Mouse (Mus musculus) left cerebral cortex, adult 9 months (tissue): ENCODE data around the gene Hmga1b.
"Not testable (repeated sequence)": the region's sequence is repeated elsewhere in the genome, so short reads cannot be mapped to it uniquely, and the experiment has no call there.

Experiments
- DNase-seq, 2 experiments: peaks; one replicate each; pipeline ENCODE4 v3.0.0; 2022; ENCODE audit warnings: low spot score in 2 of 2

The Hmga1b gene

DNA sequence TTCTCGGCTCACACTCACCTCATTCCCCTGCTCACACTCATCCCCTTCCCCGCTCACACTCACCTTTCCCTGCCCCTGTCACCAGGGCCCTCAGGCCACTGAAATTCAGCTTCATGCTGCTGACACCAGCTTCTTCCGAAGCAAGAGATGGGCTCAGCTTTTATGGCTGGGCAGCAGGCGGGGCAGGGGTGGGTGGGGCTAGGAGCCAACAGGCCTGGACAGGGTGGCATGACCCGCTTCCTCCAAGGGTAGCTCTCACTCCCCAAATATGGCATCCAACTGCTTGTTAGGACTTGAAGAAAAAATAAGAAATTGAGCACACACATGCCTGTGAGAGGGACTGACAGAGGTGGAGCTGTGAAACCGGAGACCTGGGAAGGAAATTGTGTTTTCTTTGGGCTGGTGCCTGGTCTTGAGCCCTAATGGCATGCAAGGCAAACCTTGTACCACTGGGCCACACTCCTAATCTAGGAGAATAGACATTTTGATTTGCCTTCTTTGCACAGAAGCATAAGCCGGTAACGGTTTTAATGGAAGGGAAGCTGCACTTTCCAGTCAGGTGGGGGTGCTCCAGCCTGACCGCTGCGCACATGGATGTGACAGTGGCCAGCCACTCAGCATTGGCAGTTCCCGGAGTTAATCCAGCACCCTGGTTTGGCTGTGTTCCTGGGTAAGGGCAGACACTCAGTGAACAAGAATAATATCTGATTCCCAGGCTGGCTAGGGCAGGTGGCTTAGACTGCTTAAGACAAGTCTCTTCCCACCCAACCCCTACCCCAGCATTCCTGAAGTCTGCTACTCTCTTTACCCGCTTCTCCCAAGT lies 30.5 kb upstream of the Hmga1b start, which contains the start of gene Cbr2:
Gene Cbr2 (minus strand): TSS at position 257 of the 823 bp plus-strand sequence.
- DNase-seq: no peak

DNA sequence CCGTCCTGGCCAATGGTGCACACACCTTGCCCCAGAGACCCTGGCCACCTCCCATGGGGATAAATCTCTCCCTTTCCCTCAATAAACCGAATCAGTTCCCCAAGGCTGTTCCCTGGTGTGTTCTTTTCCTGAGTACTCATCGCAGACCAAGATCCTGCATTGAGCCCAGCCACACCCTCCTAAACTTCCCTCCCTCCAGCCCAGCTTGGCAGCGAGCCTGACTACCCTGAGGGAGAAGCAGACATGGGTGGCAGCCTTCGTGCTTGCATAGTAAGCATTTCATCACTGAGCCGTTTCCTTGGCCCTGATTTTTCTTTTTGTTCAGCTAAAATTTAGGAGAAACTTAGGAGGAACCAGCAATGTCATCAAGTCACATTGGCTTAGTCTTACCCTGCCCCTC lies 29.1 kb upstream of the Hmga1b start:
- DNase-seq: no peak

DNA sequence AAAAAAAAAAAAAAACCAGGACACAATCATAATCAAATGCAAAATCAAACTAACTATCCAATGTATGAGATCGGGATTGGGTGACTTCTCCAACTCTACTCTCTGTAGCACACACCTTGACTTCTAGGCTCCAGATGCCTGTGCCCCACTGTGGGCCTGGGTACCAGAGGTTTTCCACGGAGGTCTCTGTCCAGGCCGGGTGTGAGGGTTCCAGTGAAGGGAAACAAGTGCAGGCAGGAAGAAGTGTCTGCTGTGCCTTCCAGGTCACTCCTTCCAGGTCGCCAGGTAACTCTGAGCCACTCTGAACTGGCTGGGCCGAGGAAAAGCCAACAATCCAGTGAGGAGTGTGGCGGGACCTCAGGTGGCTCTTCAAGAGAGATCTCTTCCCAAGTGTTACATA lies 26.2 kb upstream of the Hmga1b start:
- DNase-seq: no peak

DNA sequence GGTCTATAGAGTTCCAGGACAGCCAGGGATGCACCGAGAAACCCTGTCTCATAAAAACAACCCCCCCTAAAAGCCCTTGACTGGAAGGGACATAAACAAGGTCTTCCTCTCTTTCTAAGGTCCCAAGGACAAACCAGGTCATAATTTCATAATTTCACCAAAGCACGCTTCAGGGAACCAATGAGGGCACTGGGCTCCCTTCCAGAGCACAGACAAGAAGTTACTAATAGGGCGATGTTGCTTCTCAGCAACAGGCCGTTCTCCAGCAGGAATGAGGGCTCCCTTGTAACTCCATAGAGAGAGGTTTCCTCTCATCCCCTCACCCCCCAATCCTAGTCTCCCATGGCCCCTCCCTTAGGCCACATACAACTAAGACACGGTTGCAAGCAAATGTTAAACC lies 21.6 kb upstream of the Hmga1b start:
- DNase-seq: no peak

DNA sequence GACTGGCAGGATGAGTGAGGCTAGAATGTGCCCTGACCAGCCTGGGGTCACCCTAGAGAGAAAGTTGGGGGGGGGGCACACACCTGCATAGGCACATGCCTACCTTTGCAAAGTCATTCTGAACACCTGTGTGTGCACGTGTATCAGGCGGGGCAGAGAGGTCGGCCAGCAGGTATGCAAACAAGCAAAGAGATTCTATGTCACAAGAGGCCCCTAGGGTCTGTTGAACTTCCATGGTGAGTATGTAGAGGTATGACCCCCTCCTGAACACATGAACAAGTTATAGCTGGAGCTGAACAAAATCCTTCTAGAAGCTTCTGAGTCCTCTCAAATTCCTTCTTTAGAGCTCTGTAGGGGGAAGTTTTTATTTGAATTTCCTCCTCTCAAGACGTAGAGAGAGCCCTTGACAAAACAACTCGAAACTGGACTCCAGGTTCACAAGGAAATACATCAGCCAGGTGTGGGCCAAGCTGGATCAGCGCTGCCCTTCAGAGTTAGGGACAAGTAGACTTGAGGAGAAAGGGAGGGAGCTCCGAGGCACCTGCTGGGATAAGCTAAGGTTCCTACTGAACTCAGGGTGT lies 18.4 kb upstream of the Hmga1b start:
- DNase-seq: no peak

DNA sequence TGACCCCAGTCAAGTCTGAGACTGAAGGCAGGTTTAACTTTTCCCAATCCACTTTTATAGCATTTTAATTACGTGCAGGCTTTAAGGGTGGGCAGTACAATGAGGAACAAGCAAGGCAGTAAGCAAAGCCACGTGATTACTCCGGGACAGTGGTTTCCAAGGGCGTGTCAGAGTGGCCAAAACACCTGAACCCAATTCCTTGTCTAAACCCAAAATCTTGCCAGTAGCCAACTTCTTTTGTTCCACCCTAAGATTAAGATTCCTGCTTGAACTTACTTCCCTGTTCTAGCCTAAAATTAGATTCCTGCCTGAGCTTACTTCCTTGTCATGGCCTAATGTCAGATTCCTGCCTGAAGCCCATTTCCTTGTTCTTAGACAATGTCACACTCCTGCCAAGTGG lies 14.6 kb upstream of the Hmga1b start:
- DNase-seq: no peak

DNA sequence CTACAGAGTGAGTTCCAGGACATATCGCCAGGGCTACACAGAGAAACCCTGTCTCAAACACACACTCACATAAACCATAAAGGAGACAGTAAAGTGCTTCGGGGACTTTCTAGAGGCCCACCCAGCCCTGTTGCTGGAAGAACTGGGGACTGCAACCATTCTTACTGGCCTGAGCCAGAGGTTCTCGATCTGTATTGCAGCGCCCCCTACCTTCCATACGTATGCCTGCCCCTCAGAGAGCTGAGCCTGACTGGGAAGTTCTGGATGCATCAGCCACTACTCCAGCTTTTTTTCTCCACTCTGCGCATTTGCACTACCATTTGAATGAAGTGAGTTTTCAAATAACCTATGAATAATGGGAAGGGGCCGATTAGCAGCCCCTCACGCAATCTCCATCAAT lies 13.2 kb upstream of the Hmga1b start:
- DNase-seq: no peak

DNA sequence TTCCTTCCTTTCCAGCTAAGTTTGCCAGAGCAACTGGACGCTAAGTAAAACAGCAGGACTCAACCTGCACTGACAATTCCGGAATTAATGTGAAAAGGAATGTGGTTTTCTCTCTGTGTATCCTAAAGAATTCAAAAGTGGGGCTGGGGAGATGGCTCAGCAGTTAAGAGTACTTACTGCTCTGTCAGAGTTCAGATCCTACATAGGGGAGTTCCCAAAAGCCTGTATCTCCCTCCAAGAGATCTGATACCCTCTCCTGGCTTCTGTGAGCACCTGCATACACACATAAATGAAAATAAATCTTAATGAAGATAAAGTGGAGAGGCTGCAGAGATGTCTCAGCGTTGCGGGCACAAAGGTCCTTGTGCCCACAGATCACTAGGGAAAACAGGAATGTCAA lies 11.0 kb upstream of the Hmga1b start:
- no peak for DNase-seq

DNA sequence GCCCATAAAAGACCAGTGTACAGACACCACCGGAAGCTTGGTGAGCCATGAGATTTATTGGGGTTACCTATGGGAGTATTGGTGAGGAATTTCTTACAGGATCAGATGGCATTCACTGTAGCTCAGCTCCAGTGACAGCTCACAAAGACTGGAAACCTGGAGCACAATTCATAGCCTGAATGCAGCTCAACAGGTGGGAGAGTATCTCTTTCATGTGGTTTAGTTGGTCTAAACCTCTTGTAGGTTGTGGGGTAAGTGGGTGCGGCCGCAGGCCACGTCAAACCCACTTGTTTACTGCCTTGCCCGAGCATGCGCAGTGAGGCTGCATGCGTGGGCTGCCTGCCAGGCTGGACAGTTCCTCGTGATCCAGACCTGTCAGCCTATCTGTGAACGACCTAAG lies 2.4 kb upstream of the Hmga1b start:
- no peak for DNase-seq

DNA sequence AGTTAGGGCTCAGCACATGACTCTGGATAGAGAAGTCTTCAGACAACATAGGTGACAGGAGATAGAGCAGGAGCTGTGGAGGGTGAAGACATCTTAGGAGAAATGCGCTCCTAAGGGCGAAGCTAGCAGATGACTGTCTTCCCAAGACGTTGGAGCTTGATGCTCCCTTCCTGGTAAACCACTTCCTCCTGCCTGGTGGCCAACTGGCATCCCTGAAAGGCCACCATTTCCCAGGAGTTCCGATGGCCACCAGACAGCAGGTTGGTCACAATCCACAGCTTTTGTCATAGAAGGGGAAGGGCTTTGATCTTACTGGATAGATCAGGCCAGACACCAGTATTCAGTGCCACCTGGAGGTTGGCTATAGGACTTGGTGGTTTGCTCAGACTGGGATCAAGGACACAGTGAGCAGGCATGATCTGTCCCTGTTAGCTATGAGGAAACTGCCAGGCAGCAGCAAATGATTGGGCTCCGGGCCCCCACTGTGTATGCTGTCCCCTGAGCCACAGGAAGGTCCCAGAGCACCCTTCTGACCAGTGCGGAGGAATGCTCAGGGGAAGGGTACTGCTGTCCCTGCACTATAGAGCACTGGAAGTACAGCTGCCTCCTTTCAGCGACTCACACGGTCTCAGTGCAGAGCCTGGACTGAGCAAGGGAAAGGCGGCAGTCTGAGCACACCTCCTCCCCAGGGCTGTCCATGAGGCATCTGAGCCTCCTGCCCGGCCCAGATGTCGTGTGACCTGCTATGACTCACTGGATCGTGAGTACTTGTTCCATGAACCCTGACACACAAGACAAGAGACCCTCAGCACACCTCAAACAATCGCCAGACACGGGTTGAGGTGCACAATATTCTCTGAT lies 553 bp upstream of the Hmga1b start:
- no peak for DNase-seq

DNA sequence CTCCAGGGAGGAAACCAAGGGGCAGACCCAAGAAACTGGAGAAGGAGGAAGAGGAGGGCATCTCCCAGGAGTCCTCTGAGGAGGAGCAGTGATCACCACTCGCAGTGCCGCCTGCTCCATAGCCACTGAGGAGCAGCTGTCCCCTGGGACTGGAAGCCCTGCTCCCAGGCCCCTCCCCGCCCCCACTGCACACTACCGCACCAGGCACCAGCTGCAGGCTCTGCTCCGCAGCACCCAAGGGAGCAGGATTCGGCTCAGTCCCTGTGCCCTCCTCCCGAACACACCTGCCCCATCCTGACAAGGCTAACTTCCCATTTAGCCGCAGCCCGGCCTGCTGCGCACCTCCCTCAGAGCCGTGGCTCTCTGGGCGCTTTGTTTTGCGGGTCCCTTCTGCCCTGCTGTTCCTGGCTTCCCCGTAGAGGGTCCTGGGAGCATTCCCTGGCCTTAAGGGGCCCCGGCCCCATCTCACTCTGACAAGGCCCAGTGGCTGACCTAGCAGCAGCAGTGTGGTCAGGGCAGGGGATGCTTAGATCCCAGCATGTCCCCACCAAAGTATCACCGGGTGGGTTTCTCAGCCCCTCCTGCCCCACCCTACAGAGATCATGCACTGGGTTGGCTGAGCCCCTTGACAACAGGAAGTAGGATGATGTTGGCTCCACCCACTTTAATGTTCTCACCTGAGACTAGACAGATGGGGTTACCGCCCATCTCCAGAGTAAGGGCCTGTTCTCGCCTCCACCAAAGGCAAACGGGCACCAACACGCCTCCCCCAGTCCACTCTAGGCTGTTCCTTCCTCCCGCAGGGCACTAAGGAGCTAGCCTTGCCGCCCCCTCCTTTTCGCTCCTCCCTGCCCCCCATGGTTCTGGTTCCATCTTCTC lies 766 bp downstream of the Hmga1b start:
- not testable (repeated sequence) for DNase-seq

DNA sequence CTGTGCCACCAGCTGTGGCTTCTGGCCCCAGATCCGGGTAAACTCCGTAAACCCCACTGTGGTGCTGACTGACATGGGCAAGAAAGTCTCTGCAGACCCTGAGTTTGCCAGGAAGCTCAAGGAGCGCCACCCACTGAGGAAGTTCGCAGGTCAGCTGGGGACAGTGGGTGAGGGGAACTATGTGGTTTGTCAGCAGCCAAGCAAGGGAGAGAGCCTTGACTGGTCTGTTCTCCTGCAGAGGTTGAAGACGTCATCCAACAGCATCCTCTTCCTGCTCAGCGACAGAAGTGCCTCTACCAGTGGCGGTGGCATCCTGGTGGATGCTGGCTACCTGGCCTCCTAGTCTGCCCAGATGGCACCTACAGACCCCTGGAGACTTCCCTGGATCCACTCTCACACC lies 4.4 kb downstream of the Hmga1b start:
- not testable (repeated sequence) for DNase-seq

DNA sequence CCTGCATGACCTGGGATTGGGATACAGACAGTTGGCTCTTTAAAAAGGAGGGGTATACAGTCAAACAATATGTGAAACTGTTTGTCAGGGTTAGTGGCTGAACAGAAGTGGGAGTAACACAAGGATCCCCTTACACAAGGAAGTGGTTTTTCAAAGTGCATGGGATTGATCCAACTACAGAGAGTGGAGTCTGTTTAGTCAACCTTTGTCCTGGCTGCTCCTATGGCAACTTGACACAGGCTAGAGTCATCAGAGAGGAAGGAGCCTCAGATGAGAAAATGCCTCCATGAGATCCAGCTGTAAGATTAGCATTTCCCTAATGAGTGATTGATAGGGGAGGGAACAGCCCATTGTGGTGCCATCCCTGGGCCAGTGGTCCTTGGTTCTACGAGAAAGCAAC lies 5.6 kb downstream of the Hmga1b start:
- DNase-seq: no peak

DNA sequence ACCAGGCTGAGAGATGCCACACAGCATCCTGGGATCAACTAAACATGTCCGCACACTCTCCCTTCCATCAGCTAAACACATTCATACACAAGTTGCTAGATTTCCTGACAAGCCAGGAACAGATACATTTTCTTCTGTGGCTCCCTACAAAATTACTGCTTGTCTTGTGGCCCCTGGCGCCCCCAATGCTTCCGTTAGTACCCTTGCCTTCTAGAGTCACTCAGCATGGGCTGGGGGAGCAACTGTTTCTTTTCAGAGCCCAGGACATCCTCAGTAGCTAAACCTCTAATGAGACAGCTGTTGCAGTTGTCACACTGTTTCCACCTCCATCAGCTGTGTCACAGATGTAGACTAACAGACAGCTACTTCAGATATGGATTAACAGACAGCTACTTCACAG lies 10.2 kb downstream of the Hmga1b start:
- no peak for DNase-seq

DNA sequence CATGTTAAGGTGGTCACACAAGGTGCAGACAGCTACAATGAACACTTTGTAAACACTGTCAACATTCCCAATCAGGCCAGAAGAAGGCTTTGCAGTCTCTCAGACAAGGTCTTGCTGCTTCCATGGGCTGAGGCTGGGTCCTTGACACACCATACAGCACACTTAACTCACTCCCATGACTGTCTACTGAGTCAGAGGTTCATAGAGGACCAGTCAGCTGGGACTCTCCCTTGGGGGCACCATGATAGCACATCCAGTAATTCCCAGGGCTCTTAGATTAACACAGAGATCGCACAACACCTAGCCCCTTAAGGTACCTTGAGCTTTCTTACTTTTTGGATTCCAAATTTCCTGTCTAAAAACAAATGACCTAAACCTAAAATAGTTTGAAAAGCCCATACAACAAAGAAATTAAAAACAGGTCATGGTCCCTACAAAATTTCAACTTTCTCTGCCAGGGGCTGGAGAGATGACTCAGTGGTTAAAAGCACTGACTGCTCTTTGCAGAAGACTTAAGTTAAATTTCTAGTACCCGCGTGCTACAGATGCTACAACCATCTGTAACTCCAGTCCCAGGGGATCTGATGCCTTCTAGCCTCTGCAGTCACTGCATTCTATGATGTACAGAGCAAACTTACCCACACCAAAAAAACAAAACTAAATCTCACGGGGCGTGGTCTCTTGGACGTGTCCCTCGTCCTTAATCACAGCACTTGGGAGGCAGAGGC lies 11.0 kb downstream of the Hmga1b start:
- DNase-seq: no peak

DNA sequence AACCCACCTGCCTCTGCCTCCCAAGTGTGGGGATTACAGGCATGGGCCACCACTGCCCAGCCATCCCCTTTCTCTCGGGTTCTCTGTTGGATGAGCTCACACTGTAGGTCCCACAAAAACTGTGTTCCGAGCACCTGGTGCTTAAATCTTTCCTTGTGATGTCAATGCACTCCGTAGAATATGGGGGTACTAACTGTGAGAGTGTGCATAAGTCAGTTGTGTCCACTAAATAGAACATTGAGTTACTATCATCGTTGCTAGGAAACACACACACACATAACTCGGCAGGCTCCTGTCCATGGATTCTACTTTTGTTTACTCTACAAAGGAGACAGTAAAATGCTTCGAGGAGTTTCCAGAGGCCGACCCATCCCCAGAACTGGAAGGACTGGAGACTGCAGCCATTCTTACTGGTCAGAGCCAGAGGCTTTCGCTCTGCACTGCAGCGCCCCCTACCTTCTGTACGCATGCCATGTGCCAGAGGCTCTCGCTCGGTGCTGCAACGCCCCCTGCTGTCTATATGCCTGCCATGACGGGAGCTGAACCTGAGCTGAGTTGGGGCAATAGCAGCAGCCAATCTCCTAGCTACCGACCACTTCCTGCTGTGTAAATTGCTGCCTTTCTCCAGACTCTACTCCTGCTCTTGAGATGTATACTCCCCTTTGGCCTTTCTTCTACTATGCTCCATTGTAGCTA lies 13.3 kb downstream of the Hmga1b start:
- DNase-seq: peak in 1 of 2 experiments; percentile 97

DNA sequence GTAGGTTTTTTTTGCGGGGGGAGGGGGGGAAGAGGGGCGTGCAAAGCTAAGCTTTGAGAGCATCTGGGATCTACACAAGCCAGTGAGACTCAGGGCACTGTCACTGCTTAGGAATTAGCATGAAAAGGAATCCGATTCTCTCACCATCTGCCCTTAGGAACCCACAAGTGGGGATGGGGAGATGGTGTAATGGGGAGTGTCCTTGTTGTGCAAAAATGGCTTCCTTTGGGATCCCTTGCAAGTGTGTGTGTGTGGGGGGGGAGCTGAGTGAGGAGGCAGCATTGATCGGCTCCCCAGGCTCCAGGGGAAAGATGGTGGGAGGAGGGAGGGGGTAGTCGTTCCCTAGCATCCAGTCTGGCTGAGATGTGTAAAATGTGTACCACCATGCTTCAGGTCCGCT lies 14.5 kb downstream of the Hmga1b start:
- no peak for DNase-seq

DNA sequence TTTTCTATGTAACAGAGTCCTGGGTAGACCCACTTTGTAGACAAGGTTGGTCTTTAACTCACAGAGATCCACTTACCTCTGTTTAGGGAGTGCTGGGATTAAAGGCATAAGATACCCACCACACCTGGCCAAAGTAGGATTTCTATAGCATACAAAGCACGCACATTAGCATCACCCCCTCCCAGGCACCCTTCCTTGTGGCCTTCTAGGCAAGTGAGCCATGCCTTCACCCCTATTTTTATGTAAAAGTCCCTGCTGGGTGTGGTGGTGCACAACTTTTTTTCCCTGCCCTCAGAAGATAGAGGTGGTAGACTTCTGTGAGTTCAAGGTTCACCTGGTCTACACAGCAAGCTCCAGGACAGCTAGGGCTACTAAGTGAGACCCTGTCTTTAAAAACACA lies 17.3 kb downstream of the Hmga1b start:
- DNase-seq: no peak

DNA sequence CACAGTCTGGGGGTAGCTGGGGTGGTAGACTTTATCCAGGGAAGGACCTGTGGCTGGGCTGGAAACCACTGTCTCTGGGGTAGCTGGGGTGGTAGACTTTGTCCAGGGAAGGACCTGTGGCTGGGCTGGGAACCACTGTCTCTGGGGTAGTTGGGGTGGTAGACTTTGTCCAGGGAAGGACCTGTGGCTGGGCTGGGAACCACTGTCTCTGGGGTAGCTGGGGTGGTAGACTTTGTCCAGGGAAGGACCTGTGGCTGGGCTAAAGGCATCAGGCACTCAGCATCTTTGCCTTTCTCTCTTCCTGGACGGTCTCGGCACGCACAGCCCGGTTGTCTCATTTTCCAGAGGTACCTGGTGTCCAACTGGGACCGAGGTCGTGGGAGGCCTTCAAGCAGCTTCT lies 18.8 kb downstream of the Hmga1b start:
- DNase-seq: not testable (repeated sequence)

DNA sequence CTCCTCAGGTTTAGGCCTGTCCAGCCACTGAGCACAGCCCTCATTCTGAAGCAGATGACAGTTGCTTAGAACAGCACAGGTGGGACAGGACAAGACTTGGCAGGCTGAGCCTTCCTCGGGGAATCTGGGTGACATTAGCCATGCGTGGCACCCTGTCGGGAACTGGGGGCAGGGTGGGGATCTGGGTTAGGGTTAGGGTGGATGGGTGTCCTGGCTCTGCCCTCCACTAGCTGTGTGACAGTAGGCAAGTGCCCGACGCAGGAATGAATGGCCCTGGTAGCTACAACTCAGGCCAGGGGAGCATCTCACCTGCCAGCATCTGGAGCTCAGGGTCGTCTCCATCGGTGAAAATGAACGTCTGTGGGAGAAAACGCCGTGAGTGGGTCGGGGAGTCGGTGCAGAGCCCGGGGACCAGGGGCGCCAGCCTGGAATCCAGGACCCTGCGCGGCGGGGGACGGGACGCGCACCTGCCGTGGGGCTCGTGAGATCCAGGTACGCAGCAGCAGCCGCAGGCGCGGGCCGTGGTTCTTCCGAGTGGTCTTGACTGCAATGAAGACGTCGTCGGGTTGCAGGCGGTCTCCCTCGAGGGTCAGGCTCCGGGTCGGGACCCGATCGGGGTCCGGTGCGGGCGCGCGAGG lies 21.0 kb downstream of the Hmga1b start:
- no peak for DNase-seq
